Comparison of ENCODE assay signal across 9 mouse cellular contexts in genomic region chr6:142757976-142758375, GRCm38 (mm10). TPM values are rescaled to one million over a fixed set of nuclear protein-coding genes. Genes with fewer than 3 reads are reported as not detected.
A peak's percentile ranks its signal among the peaks of the same experiment; 100 is the strongest.
DNase-seq lines count a peak whose midpoint lies in the region; ATAC-seq and TF ChIP-seq lines count a peak whose summit lies in the region.
"Had no signal": no experiment of that assay in that cellular context is flagged by ENCODE, and none has a peak within 500 bp of the region (broad histone marks: within the 10 kb centered on the region; RNA-seq: fewer than 3 reads in every experiment).

No protein-coding gene starts in this region.

- TF ChIP-seq EP300 in stomach, postnatal 0 days (optimal IDR thresholded peaks at IDR 0.05): no peak

- no peaks in the 10 kb centered on the region for H3K36me3 ChIP-seq in forebrain, embryonic 15.5 days
- peaks cover 48% of the 10 kb centered on the region for H3K36me3 ChIP-seq in liver, embryonic 12.5 days
- no peaks in the 10 kb centered on the region for H3K36me3 ChIP-seq in stomach, postnatal 0 days (ENCODE audit: control insufficient read depth, insufficient read depth, low read length)

- no peak for ATAC-seq in forebrain, embryonic 15.5 days (replicated peaks)
- ATAC-seq in liver, embryonic 12.5 days: no peak
- no peak for ATAC-seq in stomach, postnatal 0 days (ENCODE audit: low FRiP score, low TSS enrichment)

- TF ChIP-seq CTCF in stomach, postnatal 0 days (IDR thresholded peaks at IDR 0.05; ENCODE audit: low read depth): no peak

- peak; percentile 30 to 32 for DNase-seq in right cerebral cortex, postnatal 10 days (ENCODE audit: low spot score in 2 of 2)
- DNase-seq in right cerebral cortex, adult 2 months (ENCODE audit: low spot score in 2 of 2): no peak
- no peak for DNase-seq in stomach, postnatal 0 days (ENCODE audit: low spot score)
- no peak for DNase-seq in adrenal gland, postnatal 14 days
- no peak for DNase-seq in urinary bladder, adult 2 months (ENCODE audit: low spot score)

- peak overlapping the region; percentile 96 for H3K9ac ChIP-seq in forebrain, embryonic 15.5 days (replicated peaks)
- H3K9ac ChIP-seq in liver, embryonic 12.5 days: peak overlapping the region; percentile 99
- H3K9ac ChIP-seq in stomach, postnatal 0 days (ENCODE audit: low read length): no peak overlapping the region

- H3K4me1 ChIP-seq in forebrain, embryonic 15.5 days: peaks cover 24% of the 10 kb centered on the region
- peaks cover 67% of the 10 kb centered on the region for H3K4me1 ChIP-seq in liver, embryonic 12.5 days
- H3K4me1 ChIP-seq in stomach, postnatal 0 days (replicated peaks; ENCODE audit: control insufficient read depth, insufficient read depth): peaks cover 3% of the 10 kb centered on the region; the same call in 1 of the 2 replicates

- WGBS in forebrain, embryonic 15.5 days: 91% methylated on average over 6 of the region's 6 CpGs
- 63% methylated on average over 6 of the region's 6 CpGs for WGBS in liver, embryonic 12.5 days (ENCODE audit: insufficient replicate concordance)
- 88% methylated on average over 6 of the region's 6 CpGs for WGBS in stomach, postnatal 0 days

- peak overlapping the region; percentile 99 for H3K4me3 ChIP-seq in forebrain, embryonic 15.5 days
- peak overlapping the region; percentile 96 for H3K4me3 ChIP-seq in liver, embryonic 12.5 days
- H3K4me3 ChIP-seq in stomach, postnatal 0 days (ENCODE audit: low read depth, low read length): peak overlapping the region; percentile 94; the same call in 1 of the 2 replicates

- peaks cover 17% of the 10 kb centered on the region; the same call in 1 of the 2 replicates for H3K27me3 ChIP-seq in forebrain, embryonic 15.5 days
- H3K27me3 ChIP-seq in liver, embryonic 12.5 days (replicated peaks): 0 out of 2 replicates have a peak, but pooled peaks cover 6% of the 10 kb centered on the region
- H3K27me3 ChIP-seq in stomach, postnatal 0 days (ENCODE audit: control insufficient read depth, insufficient read depth, low read length): no peaks in the 10 kb centered on the region

- H3K27ac ChIP-seq in forebrain, embryonic 15.5 days (replicated peaks): no peak overlapping the region
- peak overlapping the region; percentile 100 for H3K27ac ChIP-seq in liver, embryonic 12.5 days
- H3K27ac ChIP-seq in stomach, postnatal 0 days (replicated peaks): 0 out of 2 replicates have a peak overlapping the region, but pooled peaks have one; percentile 1

- H3K9me3 ChIP-seq in forebrain, embryonic 15.5 days: no peaks in the 10 kb centered on the region
- no peaks in the 10 kb centered on the region for H3K9me3 ChIP-seq in liver, embryonic 12.5 days (replicated peaks)
- no peaks in the 10 kb centered on the region for H3K9me3 ChIP-seq in stomach, postnatal 0 days (ENCODE audit: control insufficient read depth, low read length)

- peak overlapping the region; percentile 72 for H3K4me2 ChIP-seq in forebrain, embryonic 15.5 days (replicated peaks)
- H3K4me2 ChIP-seq in liver, embryonic 12.5 days: peak overlapping the region; percentile 78
- peak overlapping the region; percentile 92 for H3K4me2 ChIP-seq in stomach, postnatal 0 days (replicated peaks; ENCODE audit: low read depth)

RNA-seq across cellular contexts. Expression of gene Cmas, which starts 1.5 kb away (rescaled TPM):
- 147 and 160 TPM in 2 replicates for polyA plus RNA-seq in forebrain, embryonic 15.5 days (2015; fragmentation: Nextera tagmentation; extraction: Ambion mirVana)
- 157 and 159 TPM in 2 replicates for polyA plus RNA-seq in liver, embryonic 12.5 days (2016; fragmentation: Nextera tagmentation; extraction: Ambion mirVana)
- polyA plus RNA-seq in stomach, postnatal 0 days (2015; fragmentation: Nextera tagmentation; extraction: Ambion mirVana): 79.5 and 80.7 TPM in 2 replicates
- 31.3 and 35.6 TPM in 2 replicates for total RNA-seq in adrenal gland, postnatal 14 days (2021)
- polyA plus RNA-seq in urinary bladder, adult 2 months (2012; rRNA removed): 44.3 and 47.6 TPM in 2 replicates

RNA-seq across cellular contexts. Expression of gene Sult6b2, which starts 46.3 kb away (rescaled TPM):
- polyA plus RNA-seq in forebrain, embryonic 15.5 days (2015; fragmentation: Nextera tagmentation; extraction: Ambion mirVana): 0.18 and 0.34 TPM in 2 replicates
- polyA plus RNA-seq in liver, embryonic 12.5 days (2016; fragmentation: Nextera tagmentation; extraction: Ambion mirVana): 0.06 TPM in 1 of 2 replicates, not detected in the other
- polyA plus RNA-seq in stomach, postnatal 0 days (2015; fragmentation: Nextera tagmentation; extraction: Ambion mirVana): not detected in 2 replicates
- total RNA-seq in adrenal gland, postnatal 14 days (2021): not detected in 2 replicates
- polyA plus RNA-seq in urinary bladder, adult 2 months (2012; rRNA removed): not detected in 2 replicates
- polyA plus RNA-seq: activated CD4-positive, CD25-positive, alpha-beta regulatory T cell, adult 4 months; gonadal fat pad, adult 2 months had no signal

RNA-seq across cellular contexts. Expression of gene Abcc9, which starts 55.9 kb away (rescaled TPM):
- polyA plus RNA-seq in forebrain, embryonic 15.5 days (2015; fragmentation: Nextera tagmentation; extraction: Ambion mirVana): 2.9 and 3.1 TPM in 2 replicates
- 2.4 and 2.9 TPM in 2 replicates for polyA plus RNA-seq in liver, embryonic 12.5 days (2016; fragmentation: Nextera tagmentation; extraction: Ambion mirVana)
- 4.6 and 5.8 TPM in 2 replicates for polyA plus RNA-seq in stomach, postnatal 0 days (2015; fragmentation: Nextera tagmentation; extraction: Ambion mirVana)
- total RNA-seq in adrenal gland, postnatal 14 days (2021): 32.9 and 35.9 TPM in 2 replicates
- 20.2 and 33.7 TPM in 2 replicates for polyA plus RNA-seq in urinary bladder, adult 2 months (2012; rRNA removed)
- polyA plus RNA-seq: activated CD4-positive, CD25-positive, alpha-beta regulatory T cell, adult 4 months had no signal

Comparison
In these comparisons a context has a peak if more than half of its experiments do, and no peak if none do; other contexts are left out.
1. DNase-seq: peak in right cerebral cortex, postnatal 10 days (2 of 2); none in right cerebral cortex, adult 2 months (0 of 2), stomach, postnatal 0 days (single experiment), adrenal gland, postnatal 14 days (single experiment) and urinary bladder, adult 2 months (single experiment).
2. Peak in every context shown above with its lines, with median percentiles within 50 percentile points of each other: H3K4me2 ChIP-seq and H3K4me3 ChIP-seq.